Mouse (Mus musculus) heart, postnatal 0 days (tissue): ENCODE measurements at regions not wholly inside any gene's neighbourhood (a gene's known extent, or its start where the extent isn't known, plus 50 kb on each side); places are given as distances from the start of the nearest gene placed in this dataset.

Source experiments
- ATAC-seq: fragments of 200-750 bp; cut with Nextera tagmentation; 2 replicates; pipeline ENCODE4 v1.8.0; 2017; ENCODE audit warnings: low read depth, moderate number of reproducible peaks, moderate library complexity; ENCODE audit not compliant: insufficient read depth
- DNase-seq: peaks from one replicate; pipeline ENCODE4 v3.0.0-alpha.2; 2016; ENCODE audit warnings: low spot score
- H3K27ac ChIP-seq: fragments of 300-500 bp; sonication (generic); 2 replicates; pipeline ENCODE4 v1.5.1; 2014; ENCODE audit warnings: low read depth, mild to moderate bottlenecking
- H3K27me3 ChIP-seq: fragments of 300-500 bp; sonication (generic); 2 replicates; pipeline ENCODE4 v1.6.1; 2014; ENCODE audit warnings: low read length, mixed read lengths; ENCODE audit not compliant: control insufficient read depth, insufficient read depth
- H3K36me3 ChIP-seq: fragments of 300-500 bp; sonication (generic); replicated peaks from 2 replicates; pipeline ENCODE4 v1.6.1; 2014; ENCODE audit warnings: low read length, mixed read lengths; ENCODE audit not compliant: control insufficient read depth, insufficient read depth
- H3K4me1 ChIP-seq: fragments of 300-500 bp; sonication (generic); 2 replicates; pipeline ENCODE4 v1.6.1; 2014; ENCODE audit warnings: antibody characterized with exemption; ENCODE audit not compliant: control insufficient read depth, insufficient read depth
- H3K4me2 ChIP-seq: fragments of 300-500 bp; sonication (generic); 2 replicates; pipeline ENCODE4 v1.6.1; 2014; ENCODE audit warnings: low read depth, mild to moderate bottlenecking, low read length, moderate library complexity
- H3K4me3 ChIP-seq: fragments of 300-500 bp; sonication (generic); 2 replicates; pipeline ENCODE4 v1.5.1; 2014; ENCODE audit warnings: low read depth, low read length
- H3K9ac ChIP-seq: fragments of 300-500 bp; sonication (generic); replicated peaks from 2 replicates; pipeline ENCODE4 v1.6.1; 2014; ENCODE audit warnings: low read depth, low read length, mixed read lengths
- H3K9me3 ChIP-seq: fragments of 300-500 bp; sonication (generic); replicated peaks from 2 replicates; pipeline ENCODE4 v1.6.1; 2016; ENCODE audit warnings: low read length; ENCODE audit not compliant: control insufficient read depth
- CTCF ChIP-seq: IDR thresholded peaks from 2 replicates; pipeline ENCODE4 v1.5.1; 2016; ENCODE audit warnings: antibody characterized with exemption, control low read depth, low read depth
- EP300 ChIP-seq: IDR thresholded peaks from 2 replicates; pipeline ENCODE4 v1.6.1; 2016; ENCODE audit warnings: antibody characterized with exemption, low read depth
- WGBS: fragments of 180-500 bp; shearing (Covaris S2); extraction: QIAGEN DNeasy Blood & Tissue Kit; methylation state at CpG from one replicate; pipeline ENCODE4 v1.1.7; 2014; 5-methylcytosine and 5-hydroxymethylcytosine counted together

GRCm38 (mm10) chr12:50953971-50954370 lies 305.1 kb upstream of the Prkd1 start:
- Histone ChIP-seq H3K9me3 (no peaks in the 10 kb centered on the region), H3K36me3 (no peaks in the 10 kb centered on the region), H3K27ac (no peak overlapping the region), H3K4me2 (no peak overlapping the region), H3K4me1 (no peaks in the 10 kb centered on the region), H3K4me3 (no peak overlapping the region), H3K27me3 (no peaks in the 10 kb centered on the region), H3K9ac (no peak overlapping the region)
- no peak for DNase-seq
- WGBS: 84% methylated on average over 5 of the region's 5 CpGs
- no peak for ATAC-seq
- TF ChIP-seq CTCF (no peak), EP300 (no peak)

- DNase-seq: no peak
- H3K27ac ChIP-seq: no peak overlapping the region
- no peaks in the 10 kb centered on the region for H3K4me1 ChIP-seq
- H3K4me3 ChIP-seq: no peak overlapping the region
- no peaks in the 10 kb centered on the region for H3K9me3 ChIP-seq
- WGBS: 62% methylated on average over 2 of the region's 2 CpGs
- no peaks in the 10 kb centered on the region for H3K36me3 ChIP-seq
- ATAC-seq: no peak
- 0 out of 2 replicates have a peak, but pooled peaks cover 3% of the 10 kb centered on the region for H3K27me3 ChIP-seq
- H3K9ac ChIP-seq: no peak overlapping the region
- H3K4me2 ChIP-seq: no peak overlapping the region
- TF ChIP-seq CTCF (no peak), EP300 (no peak)
Measured at GRCm38 (mm10) chr12:50947035-50947434, 298.1 kb upstream of the Prkd1 start.

DNA sequence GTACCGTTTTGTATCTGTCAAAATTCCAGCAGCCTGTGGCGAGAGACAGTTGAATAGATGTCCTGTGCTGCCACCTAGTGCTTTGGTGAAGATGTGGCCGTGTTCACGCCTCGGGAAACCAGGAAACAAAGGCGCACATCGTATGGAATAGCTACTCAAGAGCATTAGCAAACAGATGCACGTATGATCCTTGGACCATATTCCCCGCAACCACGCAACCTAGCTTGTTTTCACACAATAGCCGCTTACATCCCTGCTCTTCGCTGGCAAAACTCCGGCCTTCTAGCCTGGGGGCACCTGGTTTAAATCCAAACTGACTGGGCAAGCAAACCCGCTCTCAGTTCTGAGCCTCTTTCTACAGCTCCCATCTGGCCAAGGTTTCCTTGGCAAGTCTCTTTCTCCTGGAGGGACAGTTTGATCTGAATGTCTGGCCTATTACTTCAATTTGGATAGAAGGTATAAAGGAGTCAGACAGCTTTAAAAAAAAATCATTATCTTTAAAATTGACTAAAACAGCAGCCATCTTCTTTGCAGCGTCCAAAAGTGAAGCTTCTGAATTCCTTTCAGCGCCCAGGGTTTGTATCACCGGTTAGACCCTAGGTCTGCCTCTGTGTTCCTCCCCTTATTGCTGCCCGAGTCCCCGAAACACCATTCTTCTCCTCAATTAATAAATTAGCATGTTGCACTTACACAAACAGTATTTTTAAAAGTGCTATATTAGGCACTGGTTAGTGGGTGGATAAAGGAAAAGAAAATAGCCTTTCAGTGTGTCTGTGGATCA lies 295.0 kb upstream of the Prkd1 start:
- H3K9ac ChIP-seq: no peak overlapping the region
- 0 out of 2 replicates have a peak, but pooled peaks cover 3% of the 10 kb centered on the region for H3K27me3 ChIP-seq
- ATAC-seq (no peak), DNase-seq (peak; percentile 56)
- H3K4me1 ChIP-seq: no peaks in the 10 kb centered on the region
- TF ChIP-seq CTCF (peak; percentile 74), EP300 (no peak)
- no peaks in the 10 kb centered on the region for H3K36me3 ChIP-seq
- no peaks in the 10 kb centered on the region for H3K9me3 ChIP-seq
- no peak overlapping the region for H3K27ac ChIP-seq
- H3K4me3 ChIP-seq: peak overlapping the region; percentile 33
- 20% methylated on average over 19 of the region's 19 CpGs for WGBS
- peak overlapping the region; percentile 63 for H3K4me2 ChIP-seq

DNA sequence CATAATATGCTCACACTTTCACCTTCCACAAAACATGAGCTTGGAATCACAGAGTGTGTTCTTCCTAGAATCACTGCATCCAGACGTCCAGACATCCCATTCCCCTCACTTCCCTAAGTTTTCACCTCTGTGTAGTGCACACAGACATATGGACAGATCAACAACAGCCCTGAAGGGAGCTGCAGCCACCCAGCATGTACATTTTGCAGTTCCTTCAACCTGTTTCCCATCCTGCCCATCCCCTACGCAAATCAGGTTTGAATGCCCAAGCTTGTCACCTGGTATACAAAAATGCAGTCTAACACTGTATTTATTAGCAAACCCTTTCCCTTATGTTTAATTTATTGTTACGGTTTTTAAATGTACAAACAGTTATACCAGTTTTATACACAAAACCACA lies 294.4 kb upstream of the Prkd1 start:
- no peak overlapping the region for H3K4me2 ChIP-seq
- H3K9ac ChIP-seq: no peak overlapping the region
- no peak for ATAC-seq
- WGBS: 46% methylated on average over 3 of the region's 3 CpGs
- no peak overlapping the region for H3K4me3 ChIP-seq
- H3K36me3 ChIP-seq: no peaks in the 10 kb centered on the region
- 0 out of 2 replicates have a peak, but pooled peaks cover 3% of the 10 kb centered on the region for H3K27me3 ChIP-seq
- no peaks in the 10 kb centered on the region for H3K4me1 ChIP-seq
- no peak overlapping the region for H3K27ac ChIP-seq
- no peak for TF ChIP-seq CTCF
- no peak for TF ChIP-seq EP300
- no peak for DNase-seq
- H3K9me3 ChIP-seq: no peaks in the 10 kb centered on the region

GRCm38 (mm10) chr12:50935516-50935915 lies 286.6 kb upstream of the Prkd1 start:
- Histone ChIP-seq H3K27me3 (no peaks in the 10 kb centered on the region), H3K27ac (no peak overlapping the region), H3K36me3 (no peaks in the 10 kb centered on the region), H3K9me3 (no peaks in the 10 kb centered on the region), H3K4me1 (no peaks in the 10 kb centered on the region), H3K9ac (no peak overlapping the region), H3K4me2 (no peak overlapping the region), H3K4me3 (no peak overlapping the region)
- WGBS: 84% methylated on average over 5 of the region's 5 CpGs
- ATAC-seq (no peak), DNase-seq (no peak)
- no peak for TF ChIP-seq EP300
- TF ChIP-seq CTCF: no peak

- Histone ChIP-seq H3K4me2 (no peak overlapping the region), H3K9ac (no peak overlapping the region), H3K27me3 (no peaks in the 10 kb centered on the region), H3K9me3 (no peaks in the 10 kb centered on the region), H3K4me1 (no peaks in the 10 kb centered on the region), H3K4me3 (no peak overlapping the region), H3K36me3 (no peaks in the 10 kb centered on the region), H3K27ac (no peak overlapping the region)
- no peak for TF ChIP-seq CTCF
- TF ChIP-seq EP300: no peak
- ATAC-seq (no peak), DNase-seq (no peak)
- 82% methylated on average over 3 of the region's 3 CpGs for WGBS
Measured at GRCm38 (mm10) chr12:50932496-50932895, 283.6 kb upstream of the Prkd1 start.
